Mouse (Mus musculus): ENCODE data around the gene Ubl4b. TPM values are rescaled to one million over a fixed set of nuclear protein-coding genes. Genes with fewer than 3 reads are reported as not detected.

Gene Ubl4b
- total and polyA plus RNA-seq, 3 experiments: 0.11 TPM; not detected in 2

GRCm38 (mm10) chr3:107516776-107517630 lies 37.9 kb downstream of the Ubl4b start:
- Histone ChIP-seq H3K4me1 (ENCODE audit: insufficient read depth, low read depth, low read length) (no peaks in the 10 kb centered on the region), H3K36me3 (replicated peaks) (no peaks in the 10 kb centered on the region), H3K4me3 (ENCODE audit: low read depth, low read length) (no peak overlapping the region), H3K9me3 (replicated peaks) (no peaks in the 10 kb centered on the region), H3K27me3 (ENCODE audit: insufficient read depth, low read length) (no peaks in the 10 kb centered on the region; the same call in 1 of the 2 replicates)
- TF ChIP-seq CTCF (IDR thresholded peaks at IDR 0.05; ENCODE audit: low read depth, low read length) (no peak), GATA2 (IDR thresholded peaks at IDR 0.05; ENCODE audit: borderline replicate concordance, low read depth, low read length) (no peak), TAL1 (conservative IDR thresholded peaks at IDR 0.05; ENCODE audit: low read depth, low read length) (no peak), POLR2AphosphoS5 (IDR thresholded peaks at IDR 0.05; ENCODE audit: insufficient replicate concordance, low read depth, low read length) (no peak), GATA1 (IDR thresholded peaks at IDR 0.05; ENCODE audit: borderline replicate concordance, low read length) (no peak)
- ATAC-seq (ENCODE audit: extremely low read depth, insufficient number of reproducible peaks, low FRiP score, poor library complexity, severe bottlenecking): no peak
- no peak for DNase-seq (ENCODE audit: low spot score)

- TF ChIP-seq GATA1 (IDR thresholded peaks at IDR 0.05; ENCODE audit: borderline replicate concordance, low read length): no peak
- no peak for TF ChIP-seq POLR2AphosphoS5 (IDR thresholded peaks at IDR 0.05; ENCODE audit: insufficient replicate concordance, low read depth, low read length)
- TF ChIP-seq GATA2 (IDR thresholded peaks at IDR 0.05; ENCODE audit: borderline replicate concordance, low read depth, low read length): no peak
- no peak for TF ChIP-seq CTCF (IDR thresholded peaks at IDR 0.05; ENCODE audit: low read depth, low read length)
- no peaks in the 10 kb centered on the region for H3K9me3 ChIP-seq (replicated peaks)
- no peak for ATAC-seq (ENCODE audit: extremely low read depth, insufficient number of reproducible peaks, low FRiP score, poor library complexity, severe bottlenecking)
- no peak for DNase-seq (ENCODE audit: low spot score)
- no peak overlapping the region for H3K4me3 ChIP-seq (ENCODE audit: low read depth, low read length)
- no peaks in the 10 kb centered on the region for H3K4me1 ChIP-seq (ENCODE audit: insufficient read depth, low read depth, low read length)
- no peaks in the 10 kb centered on the region for H3K36me3 ChIP-seq (replicated peaks)
- H3K27me3 ChIP-seq (ENCODE audit: insufficient read depth, low read length): no peaks in the 10 kb centered on the region; the same call in 1 of the 2 replicates
Observed at GRCm38 (mm10) chr3:107515989-107516388, 38.9 kb downstream of the Ubl4b start.

GRCm38 (mm10) chr3:107511416-107511815 lies 43.5 kb downstream of the Ubl4b start:
- Histone ChIP-seq H3K27me3 (ENCODE audit: insufficient read depth, low read length) (peaks cover 4% of the 10 kb centered on the region; the same call in 1 of the 2 replicates), H3K4me3 (ENCODE audit: low read depth, low read length) (no peak overlapping the region), H3K9me3 (replicated peaks) (no peaks in the 10 kb centered on the region), H3K4me1 (ENCODE audit: insufficient read depth, low read depth, low read length) (no peaks in the 10 kb centered on the region), H3K36me3 (replicated peaks) (no peaks in the 10 kb centered on the region)
- TF ChIP-seq GATA2 (IDR thresholded peaks at IDR 0.05; ENCODE audit: borderline replicate concordance, low read depth, low read length): no peak
- no peak for TF ChIP-seq GATA1 (IDR thresholded peaks at IDR 0.05; ENCODE audit: borderline replicate concordance, low read length)
- TF ChIP-seq TAL1 (conservative IDR thresholded peaks at IDR 0.05; ENCODE audit: low read depth, low read length): no peak
- TF ChIP-seq CTCF (IDR thresholded peaks at IDR 0.05; ENCODE audit: low read depth, low read length): no peak
- TF ChIP-seq POLR2AphosphoS5 (IDR thresholded peaks at IDR 0.05; ENCODE audit: insufficient replicate concordance, low read depth, low read length): no peak
- DNase-seq (ENCODE audit: low spot score): no peak
- no peak for ATAC-seq (ENCODE audit: extremely low read depth, insufficient number of reproducible peaks, low FRiP score, poor library complexity, severe bottlenecking)

GRCm38 (mm10) chr3:107508696-107509095 lies 46.2 kb downstream of the Ubl4b start:
- DNase-seq (ENCODE audit: low spot score): no peak
- Histone ChIP-seq H3K27me3 (ENCODE audit: insufficient read depth, low read length) (peaks cover 4% of the 10 kb centered on the region; the same call in 1 of the 2 replicates), H3K9me3 (replicated peaks) (no peaks in the 10 kb centered on the region), H3K4me3 (ENCODE audit: low read depth, low read length) (no peak overlapping the region), H3K36me3 (replicated peaks) (no peaks in the 10 kb centered on the region), H3K4me1 (ENCODE audit: insufficient read depth, low read depth, low read length) (no peaks in the 10 kb centered on the region)
- TF ChIP-seq CTCF (IDR thresholded peaks at IDR 0.05; ENCODE audit: low read depth, low read length) (no peak), TAL1 (conservative IDR thresholded peaks at IDR 0.05; ENCODE audit: low read depth, low read length) (no peak), POLR2AphosphoS5 (IDR thresholded peaks at IDR 0.05; ENCODE audit: insufficient replicate concordance, low read depth, low read length) (no peak), GATA2 (IDR thresholded peaks at IDR 0.05; ENCODE audit: borderline replicate concordance, low read depth, low read length) (no peak), GATA1 (IDR thresholded peaks at IDR 0.05; ENCODE audit: borderline replicate concordance, low read length) (no peak)
- ATAC-seq (ENCODE audit: extremely low read depth, insufficient number of reproducible peaks, low FRiP score, poor library complexity, severe bottlenecking): no peak

GRCm38 (mm10) chr3:107507966-107508365 lies 46.9 kb downstream of the Ubl4b start:
- Histone ChIP-seq H3K27me3 (ENCODE audit: insufficient read depth, low read length) (peaks cover 4% of the 10 kb centered on the region; the same call in 1 of the 2 replicates), H3K4me3 (ENCODE audit: low read depth, low read length) (no peak overlapping the region), H3K36me3 (replicated peaks) (no peaks in the 10 kb centered on the region), H3K9me3 (replicated peaks) (no peaks in the 10 kb centered on the region), H3K4me1 (ENCODE audit: insufficient read depth, low read depth, low read length) (no peaks in the 10 kb centered on the region)
- no peak for ATAC-seq (ENCODE audit: extremely low read depth, insufficient number of reproducible peaks, low FRiP score, poor library complexity, severe bottlenecking)
- no peak for DNase-seq (ENCODE audit: low spot score)
- TF ChIP-seq GATA2 (IDR thresholded peaks at IDR 0.05; ENCODE audit: borderline replicate concordance, low read depth, low read length): no peak
- TF ChIP-seq CTCF (IDR thresholded peaks at IDR 0.05; ENCODE audit: low read depth, low read length): no peak
- no peak for TF ChIP-seq POLR2AphosphoS5 (IDR thresholded peaks at IDR 0.05; ENCODE audit: insufficient replicate concordance, low read depth, low read length)
- no peak for TF ChIP-seq GATA1 (IDR thresholded peaks at IDR 0.05; ENCODE audit: borderline replicate concordance, low read length)
- TF ChIP-seq TAL1 (conservative IDR thresholded peaks at IDR 0.05; ENCODE audit: low read depth, low read length): no peak

- no peak for DNase-seq (ENCODE audit: low spot score)
- Histone ChIP-seq H3K27me3 (ENCODE audit: insufficient read depth, low read length) (peaks cover 4% of the 10 kb centered on the region; the same call in 1 of the 2 replicates), H3K4me1 (ENCODE audit: insufficient read depth, low read depth, low read length) (no peaks in the 10 kb centered on the region), H3K36me3 (replicated peaks) (no peaks in the 10 kb centered on the region), H3K4me3 (ENCODE audit: low read depth, low read length) (no peak overlapping the region), H3K9me3 (replicated peaks) (no peaks in the 10 kb centered on the region)
- TF ChIP-seq GATA1 (IDR thresholded peaks at IDR 0.05; ENCODE audit: borderline replicate concordance, low read length) (no peak), TAL1 (conservative IDR thresholded peaks at IDR 0.05; ENCODE audit: low read depth, low read length) (no peak), CTCF (IDR thresholded peaks at IDR 0.05; ENCODE audit: low read depth, low read length) (no peak), GATA2 (IDR thresholded peaks at IDR 0.05; ENCODE audit: borderline replicate concordance, low read depth, low read length) (no peak), POLR2AphosphoS5 (IDR thresholded peaks at IDR 0.05; ENCODE audit: insufficient replicate concordance, low read depth, low read length) (no peak)
- no peak for ATAC-seq (ENCODE audit: extremely low read depth, insufficient number of reproducible peaks, low FRiP score, poor library complexity, severe bottlenecking)
Observed at GRCm38 (mm10) chr3:107506531-107506930, 48.3 kb downstream of the Ubl4b start.
